20 mouse cellular contexts compared by ENCODE assay signal in genomic region chr3:9562649-9563328, GRCm38 (mm10). TPM values are rescaled to one million over a fixed set of nuclear protein-coding genes. Genes with fewer than 3 reads are reported as not detected.
A peak's percentile ranks its signal among the peaks of the same experiment; 100 is the strongest.
DNase-seq lines count a peak whose midpoint lies in the region; ATAC-seq lines count a peak whose summit lies in the region.
"Had no signal": no experiment of that assay in that cellular context is flagged by ENCODE, and none has a peak within 500 bp of the region (broad histone marks: within the 10 kb centered on the region; RNA-seq: fewer than 3 reads in every experiment).

No protein-coding gene starts in this region.

- H3K4me1 ChIP-seq in heart, embryonic 13.5 days, result peaks cover 24% of the 10 kb centered on the region
- peaks cover 33% of the 10 kb centered on the region for H3K4me1 ChIP-seq in neural tube, embryonic 13.5 days (replicated peaks)

- H3K27me3 ChIP-seq in heart, embryonic 13.5 days (replicated peaks), result no peaks in the 10 kb centered on the region
- no peaks in the 10 kb centered on the region for H3K27me3 ChIP-seq in neural tube, embryonic 13.5 days
- H3K27me3 ChIP-seq: CH12.LX; forebrain, embryonic 12.5 days; liver, embryonic 13.5 days; midbrain, embryonic 15.5 days had no signal

- 80% methylated on average over 11 of the region's 11 CpGs for WGBS in heart, embryonic 13.5 days
- 88% methylated on average over 11 of the region's 11 CpGs for WGBS in neural tube, embryonic 13.5 days

- no peak overlapping the region for H3K4me3 ChIP-seq in heart, embryonic 13.5 days
- no peak overlapping the region for H3K4me3 ChIP-seq in neural tube, embryonic 13.5 days
- H3K4me3 ChIP-seq: forebrain, embryonic 12.5 days; liver, embryonic 13.5 days; midbrain, embryonic 15.5 days had no signal

- no peak overlapping the region for H3K9ac ChIP-seq in heart, embryonic 13.5 days
- no peak overlapping the region for H3K9ac ChIP-seq in neural tube, embryonic 13.5 days
- H3K9ac ChIP-seq: forebrain, embryonic 12.5 days; liver, embryonic 13.5 days; midbrain, embryonic 15.5 days had no signal

- H3K27ac ChIP-seq in heart, embryonic 13.5 days (replicated peaks), result 0 out of 2 replicates have a peak overlapping the region, but pooled peaks have one; percentile 3
- peak overlapping the region; percentile 20; the same call in 1 of the 2 replicates for H3K27ac ChIP-seq in neural tube, embryonic 13.5 days (replicated peaks)
- H3K27ac ChIP-seq: forebrain, embryonic 12.5 days; liver, embryonic 13.5 days; midbrain, embryonic 15.5 days had no signal

- no peak for ATAC-seq in heart, embryonic 13.5 days (ENCODE audit: extremely low read depth, insufficient number of reproducible peaks, low FRiP score, low TSS enrichment)
- ATAC-seq in neural tube, embryonic 13.5 days (ENCODE audit: low read depth), result 0 out of 2 replicates have a peak, but pooled peaks have one; percentile 15
- ATAC-seq: inflammation-experienced regulatory T-cells, adult 6 months; midbrain, embryonic 15.5 days had no signal

- no peak overlapping the region for H3K4me2 ChIP-seq in heart, embryonic 13.5 days
- H3K4me2 ChIP-seq in neural tube, embryonic 13.5 days, result no peak overlapping the region
- H3K4me2 ChIP-seq: forebrain, embryonic 12.5 days; heart, embryonic 11.5 days; liver, embryonic 13.5 days; midbrain, embryonic 15.5 days had no signal

- H3K9me3 ChIP-seq in heart, embryonic 13.5 days, result no peaks in the 10 kb centered on the region
- H3K9me3 ChIP-seq in neural tube, embryonic 13.5 days, result no peaks in the 10 kb centered on the region
- H3K9me3 ChIP-seq: forebrain, embryonic 12.5 days; liver, embryonic 13.5 days; midbrain, embryonic 15.5 days had no signal

- DNase-seq in heart, adult 11 months, result no peak
- DNase-seq in kidney, postnatal 14 days, result peak; percentile 27
- DNase-seq in kidney, adult 11 months, result no peak
- no peak for DNase-seq in neural tube, embryonic 10.5 days (ENCODE audit: extremely low spot score, low spot score)
- DNase-seq in frontal cortex, postnatal 36 days (ENCODE audit: low spot score in 2 of 2), result no peak
- DNase-seq in left cerebral cortex, adult 18-20 months (ENCODE audit: low spot score in 2 of 2), result no peak
- DNase-seq: adrenal gland, postnatal 10 days; cerebellum, adult 11 months; cerebellum, postnatal 25 days; left cerebral cortex, postnatal 4 days; liver, embryonic 13.5 days; right cerebral cortex, postnatal 14 days; thymus, postnatal 14 days had no signal

- H3K36me3 ChIP-seq in heart, embryonic 13.5 days, result peaks cover 9% of the 10 kb centered on the region; the same call in 1 of the 2 replicates
- H3K36me3 ChIP-seq in neural tube, embryonic 13.5 days, result 0 out of 2 replicates have a peak, but pooled peaks cover 3% of the 10 kb centered on the region
- H3K36me3 ChIP-seq: forebrain, embryonic 12.5 days; midbrain, embryonic 15.5 days had no signal

RNA-seq across cellular contexts. Expression of gene Zfp704, which starts 47.1 kb away (rescaled TPM):
- 6.2 and 6.5 TPM in 2 replicates for polyA plus RNA-seq in heart, embryonic 13.5 days (2015; fragmentation: Nextera tagmentation; extraction: Ambion mirVana)
- 7.4 and 8.5 TPM in 2 replicates for polyA plus RNA-seq in neural tube, embryonic 13.5 days (2015; fragmentation: Nextera tagmentation; extraction: Ambion mirVana)
- total RNA-seq in left cerebral cortex, adult 18-20 months (2021), result 10 to 100 TPM; 28.8 to 30.4 TPM
- total RNA-seq: CH12.LX had no signal
